Mouse (Mus musculus) frontal cortex, adult 2 months (tissue): ENCODE data around the gene Ifnl2. TPM values are rescaled to one million over a fixed set of nuclear protein-coding genes. Genes with fewer than 3 reads are reported as not detected.

ENCODE experiments used
- DNase-seq, 2 experiments: peaks; one replicate each; pipeline ENCODE4 v3.0.0; 2022; ENCODE audit warnings: low spot score in 1 of 2; ENCODE audit errors: extremely low spot score in 1 of 2
- polyA plus RNA-seq: library from polyadenylated mRNA; depleted of rRNA; stranded (reverse); fragments of >200 nt; gene quantifications from 2 replicates; pipeline ENCODE4 v1.2.3, GENCODE M21; 2012; rRNA removed

Ifnl2 gene
- polyA plus RNA-seq, 1 experiment: not detected

DNA sequence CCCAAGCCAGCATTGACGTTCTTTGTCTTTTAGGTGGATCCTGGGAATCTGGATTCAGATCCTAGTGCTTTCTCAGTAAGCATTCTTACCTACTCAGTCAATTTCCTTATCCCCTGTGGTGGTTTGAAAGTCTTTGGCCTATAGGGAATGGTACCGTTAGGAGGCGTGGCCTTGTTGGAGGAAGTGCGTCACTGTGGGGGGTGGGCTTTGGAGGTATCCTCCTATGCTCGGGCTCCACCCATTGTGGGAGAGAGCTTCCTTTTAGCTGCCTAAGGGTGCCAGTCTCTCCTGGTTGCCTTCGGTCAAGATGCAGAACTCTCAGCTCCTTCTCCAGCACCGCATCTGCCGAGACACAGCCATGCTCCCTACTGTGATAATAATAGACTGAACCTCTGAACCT, 17.9 kb downstream of the Ifnl2 start:
- no peak for DNase-seq

DNA sequence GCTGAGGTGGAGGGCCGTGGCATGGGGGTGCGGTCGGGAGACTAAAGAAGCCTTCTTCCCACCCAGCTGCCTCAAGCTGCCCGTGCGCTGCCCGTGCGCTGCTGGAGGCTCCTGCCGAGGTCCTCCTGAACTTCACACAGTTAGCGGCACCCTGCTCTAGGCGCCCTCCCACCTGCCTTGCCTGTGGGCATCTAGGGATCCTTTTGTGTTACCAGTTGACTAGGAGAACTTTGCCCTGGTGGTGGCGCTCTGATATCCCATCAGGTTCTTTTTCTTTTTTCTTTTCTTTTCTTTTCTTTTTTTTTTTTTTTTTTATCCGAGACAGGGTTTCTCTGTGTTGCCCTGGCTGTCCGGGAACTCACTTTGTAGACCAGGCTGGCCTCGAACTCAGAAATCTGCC, 19.4 kb downstream of the Ifnl2 start:
- DNase-seq: no peak

- DNase-seq: peak in 1 of 2 experiments; percentile 59
These were observed 19.8 kb downstream of the Ifnl2 start for GRCm38 (mm10) chr7:28490410-28490809.

DNA sequence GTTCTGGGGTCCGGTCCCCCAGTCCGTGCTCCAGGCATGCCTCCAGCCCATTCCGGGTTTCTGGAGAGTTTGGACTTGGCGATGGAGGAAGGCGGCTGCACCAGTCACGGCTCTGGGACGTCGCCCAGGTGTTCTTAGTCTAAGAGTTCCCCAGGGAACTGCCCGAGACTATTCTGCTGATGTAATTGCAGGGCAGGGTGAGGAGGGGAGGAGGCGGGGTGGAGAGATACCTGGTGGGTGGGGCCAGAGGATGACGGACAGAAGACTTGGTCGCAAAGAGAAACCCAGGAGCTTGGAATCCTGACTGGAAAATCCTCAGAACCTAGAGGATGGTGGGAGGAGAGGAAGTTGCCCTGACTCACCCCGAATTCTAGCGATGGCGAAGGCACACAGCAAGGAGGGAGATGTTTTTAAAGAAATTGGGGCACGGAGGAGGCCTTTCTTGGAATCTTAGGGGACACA, 22.2 kb downstream of the Ifnl2 start:
- DNase-seq: peak in 1 of 2 experiments; percentile 70

DNA sequence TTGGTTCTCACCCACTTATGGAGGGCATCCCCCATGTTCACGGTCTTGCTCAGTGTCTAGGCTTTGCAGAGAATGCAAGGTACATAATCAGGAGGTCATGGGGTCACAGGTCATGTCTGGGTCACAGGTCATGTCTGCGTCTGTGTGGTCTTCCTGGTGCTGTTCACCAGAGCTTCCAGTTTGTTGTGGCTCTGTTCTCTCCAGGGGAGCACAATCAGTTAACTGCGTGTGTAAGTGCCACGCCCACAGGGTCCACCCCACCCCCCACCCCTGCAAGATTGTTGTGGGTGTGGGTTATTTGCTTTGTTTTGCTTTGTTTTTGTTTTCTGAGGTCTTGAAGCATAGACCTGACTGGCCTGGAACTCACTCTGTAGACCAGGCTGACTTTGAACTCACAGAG, 26.1 kb downstream of the Ifnl2 start:
- DNase-seq: no peak

DNA sequence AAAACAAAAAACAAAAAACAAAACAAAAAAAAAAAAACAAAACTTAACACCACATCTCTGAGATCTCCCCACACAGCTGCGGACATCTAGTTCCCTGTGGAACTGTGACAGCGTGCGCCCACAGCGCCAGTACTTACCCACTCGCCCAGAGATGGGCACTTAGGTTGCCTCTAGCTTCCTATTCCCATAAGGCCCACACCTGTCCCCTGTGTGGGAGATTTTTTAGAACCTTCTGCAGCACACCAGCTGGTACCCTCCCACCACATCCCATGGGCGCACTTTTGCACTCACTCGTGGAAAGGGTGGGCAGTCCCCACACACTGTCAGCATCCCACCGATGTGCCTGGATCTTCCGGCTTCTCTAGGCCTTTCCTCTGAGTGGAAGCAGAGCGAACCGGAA, 27.4 kb downstream of the Ifnl2 start:
- DNase-seq: peak in 1 of 2 experiments; percentile 54

DNA sequence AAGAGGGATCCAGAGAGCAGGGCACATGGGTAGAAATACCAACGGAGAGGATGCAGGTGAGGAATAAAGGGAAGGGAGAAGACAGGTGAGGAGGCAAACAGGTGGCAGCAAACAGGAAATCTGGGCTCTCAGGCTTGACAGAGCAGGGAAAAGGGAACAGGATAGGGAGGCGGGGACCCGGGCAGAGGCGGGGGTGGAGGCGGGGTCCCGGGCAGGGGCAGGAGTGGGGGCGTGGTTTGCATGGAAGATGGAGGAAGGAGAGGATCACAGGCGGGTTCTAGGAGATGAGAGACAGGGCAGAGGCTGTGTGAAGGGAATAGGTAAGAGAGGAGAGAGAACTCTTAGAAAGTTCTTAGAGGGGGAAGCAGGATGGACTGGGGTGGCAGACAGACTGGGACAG, 31.4 kb downstream of the Ifnl2 start:
- DNase-seq: no peak

DNA sequence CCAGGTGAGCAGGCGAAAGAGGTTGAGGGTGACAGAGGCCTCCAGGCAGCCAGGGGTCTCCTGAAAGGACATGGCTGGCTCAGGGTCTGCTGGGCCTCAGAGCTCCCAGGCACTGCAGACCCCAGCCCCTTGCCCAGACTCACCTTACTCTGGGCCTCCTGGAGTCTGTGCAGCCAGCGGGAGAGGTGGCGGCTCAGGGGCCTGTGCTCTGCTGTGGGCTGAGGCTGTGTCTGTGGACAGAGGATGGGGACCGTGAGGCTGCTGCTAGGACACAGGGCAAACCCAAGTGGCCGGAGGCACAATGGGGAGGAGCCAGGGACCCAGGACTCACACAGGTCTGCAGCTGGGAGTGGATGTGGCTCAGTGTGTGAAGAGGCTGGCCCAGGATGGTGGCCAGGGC, 32.9 kb downstream of the Ifnl2 start:
- DNase-seq: no peak

- no peak for DNase-seq
These were observed 34.1 kb downstream of the Ifnl2 start for GRCm38 (mm10) chr7:28476191-28476590.

- DNase-seq: no peak
These were observed 43.0 kb downstream of the Ifnl2 start for GRCm38 (mm10) chr7:28467213-28467751.

DNA sequence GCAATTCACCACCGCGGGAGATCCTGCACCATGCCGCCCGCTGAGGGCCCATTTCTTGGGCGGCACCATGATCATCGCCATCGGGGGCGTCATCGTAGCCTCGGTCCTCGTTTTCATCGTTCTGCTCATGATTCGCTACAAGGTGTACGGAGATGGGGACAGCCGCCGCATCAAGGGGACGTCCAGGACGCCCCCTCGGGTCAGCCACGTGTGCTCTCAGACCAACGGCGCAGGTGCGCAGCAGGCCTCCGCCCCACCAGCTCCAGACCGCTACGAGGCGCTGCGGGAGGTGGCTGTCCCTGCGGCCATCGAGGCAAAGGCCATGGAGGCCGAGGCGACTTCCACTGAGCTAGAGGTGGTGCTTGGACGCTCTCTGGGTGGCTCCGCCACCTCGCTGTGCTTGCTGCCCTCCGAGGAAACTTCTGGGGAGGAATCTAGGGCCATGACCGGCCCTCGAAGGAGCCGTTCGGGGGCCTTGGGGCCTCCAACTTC, 43.5 kb downstream of the Ifnl2 start:
- DNase-seq: no peak

DNA sequence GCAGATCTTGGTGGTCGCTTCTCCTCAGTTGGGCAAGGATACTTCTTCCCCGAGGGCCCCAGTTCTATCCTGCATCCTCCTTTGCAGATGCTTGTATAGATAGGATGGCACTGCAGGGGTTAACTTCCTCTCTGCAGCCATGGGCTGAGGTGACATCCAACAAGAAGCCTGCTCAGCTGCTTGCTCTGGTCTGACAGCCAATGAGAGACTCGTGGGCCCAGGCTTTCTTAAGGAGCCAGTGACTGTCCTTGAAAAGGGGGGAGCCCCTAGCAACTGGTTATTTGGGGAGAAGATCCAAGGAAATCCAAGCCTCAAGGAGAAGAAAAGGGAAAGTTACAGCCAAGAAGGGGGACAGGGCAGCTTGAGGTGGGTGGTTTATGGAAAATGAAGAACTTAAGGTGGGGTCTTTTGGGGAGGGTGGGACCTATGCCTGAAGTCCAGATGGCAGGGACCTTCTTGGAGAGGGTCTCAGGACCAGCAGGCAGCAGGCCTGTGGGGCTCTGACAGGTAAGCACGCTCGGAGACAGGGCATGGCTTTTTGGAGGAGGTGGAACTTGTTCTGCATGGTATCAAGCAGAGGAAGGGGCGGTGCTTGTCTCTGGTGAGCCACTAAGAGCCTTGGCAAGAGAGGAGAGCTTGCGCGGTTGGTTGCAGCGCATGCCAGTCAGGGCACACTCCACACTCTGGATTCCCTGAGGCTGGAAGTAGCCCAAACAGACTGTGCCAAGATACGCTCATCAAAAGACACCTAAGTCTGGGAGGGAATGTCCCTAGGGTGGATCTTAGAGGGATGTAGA, 45.6 kb downstream of the Ifnl2 start:
- DNase-seq: peak; percentile 91 to 92

- no peak for DNase-seq
These were observed 47.5 kb downstream of the Ifnl2 start for GRCm38 (mm10) chr7:28462769-28463168.

- no peak for DNase-seq
These were observed 49.9 kb downstream of the Ifnl2 start for GRCm38 (mm10) chr7:28460361-28460760.

Other genes starting within 250 kb of the Ifnl2 start
- 56.5 and 57.0 TPM in 2 replicates for gene Eid2, start 242.6 kb downstream of the Ifnl2 start, polyA plus RNA-seq
- 29.7 and 32.9 TPM in 2 replicates for gene Eid2b, start 232.7 kb downstream of the Ifnl2 start, polyA plus RNA-seq
- 1.7 and 1.8 TPM in 2 replicates for gene Selenov, start 219.3 kb downstream of the Ifnl2 start, polyA plus RNA-seq
- 2.0 and 2.6 TPM in 2 replicates for gene Dll3, start 208.2 kb downstream of the Ifnl2 start, polyA plus RNA-seq
- 53.0 and 58.6 TPM in 2 replicates for gene Timm50, start 198.4 kb downstream of the Ifnl2 start, polyA plus RNA-seq
- 114 and 117 TPM in 2 replicates for gene Supt5, start 171.7 kb downstream of the Ifnl2 start, polyA plus RNA-seq
- gene Rps16, start 159.8 kb downstream of the Ifnl2 start, polyA plus RNA-seq: 618 and 661 TPM in 2 replicates
- 4.3 and 6.3 TPM in 2 replicates for gene Plekhg2, start 137.9 kb downstream of the Ifnl2 start, polyA plus RNA-seq
- 3.1 and 3.9 TPM in 2 replicates for gene Zfp36, start 130.2 kb downstream of the Ifnl2 start, polyA plus RNA-seq
- 32.8 and 39.2 TPM in 2 replicates for gene Med29, start 117.7 kb downstream of the Ifnl2 start, polyA plus RNA-seq
- 149 and 182 TPM in 2 replicates for gene Paf1, start 117.5 kb downstream of the Ifnl2 start, polyA plus RNA-seq
- gene Gmfg, start 73.0 kb downstream of the Ifnl2 start, polyA plus RNA-seq: 4.0 and 5.2 TPM in 2 replicates
- gene Lrfn1, start 58.5 kb downstream of the Ifnl2 start, polyA plus RNA-seq: 39.9 and 40.4 TPM in 2 replicates
- gene Ifnl3, start 12.4 kb upstream of the Ifnl2 start, polyA plus RNA-seq: not detected in 2 replicates
- gene Sycn, start 30.4 kb upstream of the Ifnl2 start, polyA plus RNA-seq: 0.40 TPM in 1 of 2 replicates, not detected in the other
- 1.1 and 2.1 TPM in 2 replicates for gene Nccrp1, start 36.8 kb upstream of the Ifnl2 start, polyA plus RNA-seq
- 62.4 and 66.9 TPM in 2 replicates for gene Samd4b, start 87.7 kb upstream of the Ifnl2 start, polyA plus RNA-seq
- 8.7 and 8.8 TPM in 2 replicates for gene Pak4, start 87.7 kb upstream of the Ifnl2 start, polyA plus RNA-seq
- 1.2 and 3.9 TPM in 2 replicates for gene Acp7, start 120.9 kb upstream of the Ifnl2 start, polyA plus RNA-seq
- gene Fbxo27, start 182.4 kb upstream of the Ifnl2 start, polyA plus RNA-seq: 28.9 and 35.7 TPM in 2 replicates
- gene Fbxo17, start 206.3 kb upstream of the Ifnl2 start, polyA plus RNA-seq: 3.4 and 4.3 TPM in 2 replicates
- 92.4 and 109 TPM in 2 replicates for gene Mrps12, start 231.4 kb upstream of the Ifnl2 start, polyA plus RNA-seq
- 15.4 and 18.0 TPM in 2 replicates for gene Sars2, start 231.5 kb upstream of the Ifnl2 start, polyA plus RNA-seq
- 2.2 TPM in 2 replicates for gene Ccer2, start 245.7 kb upstream of the Ifnl2 start, polyA plus RNA-seq